Mouse (Mus musculus) left cerebral cortex, postnatal 4 days (tissue): ENCODE measurements around the gene Copa. TPM values are rescaled to one million over a fixed set of nuclear protein-coding genes. Genes with fewer than 3 reads are reported as not detected.

Source experiments
- total RNA-seq, 2 experiments: library from RNA; stranded (reverse); gene quantifications; 2 replicates each; pipeline ENCODE4 v1.2.3; 2021

The Copa gene
- total RNA-seq, 2 experiments from 2014 or later = 195 to 198 TPM

Other genes with a start within 250 kb of the Copa start
- gene Cd84, start 242.8 kb upstream of the Copa start, total RNA-seq = 1 to 10 TPM; 1.3 to 1.4 TPM
- gene Gm10521, start 186.9 kb upstream of the Copa start, total RNA-seq = not detected
- gene Slamf6, start 165.0 kb upstream of the Copa start, total RNA-seq = not detected
- gene Vangl2, start 54.1 kb upstream of the Copa start, total RNA-seq = 10 to 100 TPM; 62.0 to 65.3 TPM
- under 1 TPM; 0.32 to 0.44 TPM for gene Nhlh1, start 25.0 kb upstream of the Copa start, total RNA-seq
- 10 to 100 TPM; 80.0 to 85.3 TPM for gene Ncstn, start 266 bp downstream of the Copa start, total RNA-seq
- gene Pex19, start 44.2 kb downstream of the Copa start, total RNA-seq = 10 to 100 TPM; 73.9 to 84.3 TPM
- 10 to 100 TPM; 71.9 to 75.8 TPM for gene Dcaf8, start 65.6 kb downstream of the Copa start, total RNA-seq
- 100 to 1,000 TPM; 314 to 321 TPM for gene Pea15a, start 124.3 kb downstream of the Copa start, total RNA-seq
- under 1 TPM; 0.62 to 0.82 TPM for gene Casq1, start 137.3 kb downstream of the Copa start, total RNA-seq
- gene Atp1a4, start 175.9 kb downstream of the Copa start, total RNA-seq = under 1 TPM in 1 of 2 experiments, not detected in 1; 0.58 TPM
- gene Igsf8, start 179.1 kb downstream of the Copa start, total RNA-seq = 100 to 1,000 TPM; 157 to 165 TPM
- 100 to 1,000 TPM; 211 to 226 TPM for gene Atp1a2, start 215.5 kb downstream of the Copa start, total RNA-seq
- 10 to 100 TPM; 23.5 to 27.4 TPM for gene Kcnj9, start 246.8 kb downstream of the Copa start, total RNA-seq